Mouse (Mus musculus) myocyte (in vitro differentiated cells): Measurements from ENCODE around the gene Vwc2l.

ENCODE experiments used
- MAX ChIP-seq: IDR thresholded peaks from one replicate; pipeline ENCODE4 v1.6.1; 2011; ENCODE audit warnings: low read depth, mild to moderate bottlenecking, control low read depth
- MYOD1 ChIP-seq, 3 experiments: IDR thresholded peaks; one replicate each; pipeline ENCODE4 v1.6.1; 2011; ENCODE audit warnings: control low read depth in 2 of 3, low read depth in 2 of 3, mild to moderate bottlenecking in 2 of 3, moderate library complexity in 1 of 3; ENCODE audit not compliant: insufficient read length in 2 of 3, control insufficient read depth in 1 of 3
- MYOG ChIP-seq, 3 experiments: IDR thresholded peaks; one replicate each; pipeline ENCODE4 v1.6.1; 2011; ENCODE audit warnings: control low read depth in 2 of 3, low read depth in 2 of 3, mild to moderate bottlenecking in 2 of 3; ENCODE audit not compliant: insufficient read length in 2 of 3, control insufficient read depth in 1 of 3, insufficient read depth in 1 of 3
- POLR2A ChIP-seq: IDR thresholded peaks from one replicate; pipeline ENCODE4 v1.6.1; 2011; ENCODE audit warnings: low read depth, mild to moderate bottlenecking, control low read depth, moderate library complexity; ENCODE audit not compliant: insufficient read length
- POLR2AphosphoS2 ChIP-seq: IDR thresholded peaks from one replicate; pipeline ENCODE4 v1.6.1; 2011; ENCODE audit warnings: low read depth, control low read depth; ENCODE audit not compliant: insufficient read length
- REST ChIP-seq: IDR thresholded peaks from one replicate; pipeline ENCODE4 v1.6.1; 2011; ENCODE audit warnings: mild to moderate bottlenecking, control low read depth, moderate library complexity; ENCODE audit not compliant: insufficient read depth, insufficient read length
- TCF12 ChIP-seq: IDR thresholded peaks from one replicate; pipeline ENCODE4 v1.6.1; 2011; ENCODE audit warnings: mild to moderate bottlenecking, control low read depth; ENCODE audit not compliant: poor library complexity, insufficient read depth, severe bottlenecking
- TCF3 ChIP-seq: IDR thresholded peaks from one replicate; pipeline ENCODE4 v1.6.1; 2011; ENCODE audit warnings: low read depth, control low read depth; ENCODE audit not compliant: insufficient read length
- USF1 ChIP-seq: IDR thresholded peaks from one replicate; pipeline ENCODE4 v1.6.1; 2011; ENCODE audit warnings: low read depth, mild to moderate bottlenecking, control low read depth, moderate library complexity

GRCm38 (mm10) chr1:70845276-70845675, 119.8 kb downstream of the Vwc2l start:
- TF ChIP-seq MYOG (IDR thresholded peaks at IDR 0.05; ENCODE audit: control insufficient read depth in 1 of 3, insufficient read depth in 1 of 3, insufficient read length in 2 of 3, low read depth in 2 of 3) (no peak), POLR2A (no peak), USF1 (no peak), MYOD1 (IDR thresholded peaks at IDR 0.05; ENCODE audit: control insufficient read depth in 1 of 3, insufficient read length in 2 of 3, low read depth in 2 of 3) (no peak), MAX (no peak), TCF3 (no peak), TCF12 (no peak), POLR2AphosphoS2 (no peak), REST (no peak)
